Mouse (Mus musculus) olfactory bulb, adult 2 months (tissue): ENCODE data around the gene Fam172a.

Experiments used
- CTCF ChIP-seq: fragments of 200-500 bp; IDR thresholded peaks from 2 replicates; pipeline ENCODE4 v1.5.1; 2012; ENCODE audit warnings: low read depth, mild to moderate bottlenecking, low read length, moderate library complexity; ENCODE audit not compliant: insufficient read depth
- POLR2A ChIP-seq: fragments of 200-500 bp; IDR thresholded peaks from 2 replicates; pipeline ENCODE4 v1.6.1; 2012; ENCODE audit warnings: mild to moderate bottlenecking, low read depth, low read length, moderate library complexity; ENCODE audit not compliant: insufficient read depth

GRCm38 (mm10) chr13:78194135-78194849 lies 492.5 kb downstream of the Fam172a start:
- TF ChIP-seq CTCF, result no peak
- no peak for TF ChIP-seq POLR2A
